Mouse (Mus musculus) testis, postnatal 14 days (tissue): ENCODE results near the gene Epx.

Experiments used
- DNase-seq: peaks from one replicate; pipeline ENCODE4 v3.0.0; 2021; ENCODE audit warnings: low spot score

Gene Epx

GRCm38 (mm10) chr11:87840676-87841075, 34.7 kb downstream of the Epx start:
- DNase-seq: no peak

- DNase-seq: no peak
Measured at GRCm38 (mm10) chr11:87828239-87828900, 47.0 kb downstream of the Epx start, which contains the start of gene Lpo. Gene Lpo, minus strand, starts transcription at chr11:87828289.

GRCm38 (mm10) chr11:87821502-87821901, 53.8 kb downstream of the Epx start:
- no peak for DNase-seq

- DNase-seq: no peak
Measured at GRCm38 (mm10) chr11:87817443-87817773, 57.9 kb downstream of the Epx start.

GRCm38 (mm10) chr11:87816707-87817442, 58.5 kb downstream of the Epx start:
- DNase-seq: no peak

GRCm38 (mm10) chr11:87814831-87815230, 60.5 kb downstream of the Epx start:
- no peak for DNase-seq
